Mouse (Mus musculus) embryonic facial prominence, embryonic 14.5 days (tissue): ENCODE measurements around the gene Elmo3. TPM values are rescaled to one million over a fixed set of nuclear protein-coding genes. Genes with fewer than 3 reads are reported as not detected.
"Not testable (repeated sequence)": the region's sequence is repeated elsewhere in the genome, so short reads cannot be mapped to it uniquely, and the experiment has no call there.

Experiments
- ATAC-seq: fragments of 200-750 bp; cut with Nextera tagmentation; 2 replicates; pipeline ENCODE4 v1.8.0; 2017; ENCODE audit warnings: low read depth, moderate number of reproducible peaks, moderate TSS enrichment
- DNase-seq: peaks from one replicate; pipeline ENCODE4 v3.0.0-alpha.2; 2015; ENCODE audit warnings: low spot score
- H3K27ac ChIP-seq: fragments of 300-500 bp; sonication (generic); replicated peaks from 2 replicates; pipeline ENCODE4 v1.5.1; 2014; ENCODE audit warnings: low read depth, mild to moderate bottlenecking, low read length, moderate library complexity
- H3K27me3 ChIP-seq: fragments of 300-500 bp; sonication (generic); replicated peaks from 2 replicates; pipeline ENCODE4 v1.6.1; 2014; ENCODE audit warnings: low read length; ENCODE audit not compliant: control insufficient read depth, insufficient read depth
- H3K36me3 ChIP-seq: fragments of 300-500 bp; sonication (generic); 2 replicates; pipeline ENCODE4 v1.6.1; 2014; ENCODE audit warnings: low read length, mixed read lengths; ENCODE audit not compliant: control insufficient read depth, insufficient read depth
- H3K4me1 ChIP-seq: fragments of 300-500 bp; sonication (generic); 2 replicates; pipeline ENCODE4 v1.6.1; 2014; ENCODE audit warnings: antibody characterized with exemption, low read length; ENCODE audit not compliant: control insufficient read depth, insufficient read depth
- H3K4me2 ChIP-seq: fragments of 300-500 bp; sonication (generic); 2 replicates; pipeline ENCODE4 v1.6.1; 2014; ENCODE audit warnings: low read depth, mild to moderate bottlenecking, low read length, moderate library complexity, mixed read lengths
- H3K4me3 ChIP-seq: fragments of 300-500 bp; sonication (generic); 2 replicates; pipeline ENCODE4 v1.5.1; 2014; ENCODE audit warnings: low read depth, mild to moderate bottlenecking, low read length
- H3K9ac ChIP-seq: fragments of 300-500 bp; sonication (generic); 2 replicates; pipeline ENCODE4 v1.6.1; 2014; ENCODE audit warnings: low read depth, mild to moderate bottlenecking, low read length, moderate library complexity, mixed read lengths
- H3K9me3 ChIP-seq: fragments of 300-500 bp; sonication (generic); 2 replicates; pipeline ENCODE4 v1.6.1; 2016; ENCODE audit warnings: low read length; ENCODE audit not compliant: control insufficient read depth
- WGBS: fragments of 180-500 bp; shearing (Covaris S2); extraction: QIAGEN DNeasy Blood & Tissue Kit; methylation state at CpG from one replicate; pipeline ENCODE4 v1.1.7; 2014; 5-methylcytosine and 5-hydroxymethylcytosine counted together
- polyA plus RNA-seq: library from polyadenylated mRNA; unstranded; fragments of >200 nt; fragmentation: Nextera tagmentation; extraction: Ambion mirVana; gene quantifications from 2 replicates; pipeline ENCODE4 v1.2.1, GENCODE M21; 2014

Elmo3 gene
- polyA plus RNA-seq, 1 experiment from 2014 or later: 5.1 TPM

- not testable (repeated sequence) for DNase-seq
Measured at GRCm38 (mm10) chr8:105291364-105291763, 14.0 kb upstream of the Elmo3 start.

GRCm38 (mm10) chr8:105291802-105292201 lies 13.6 kb upstream of the Elmo3 start:
- not testable (repeated sequence) for H3K4me3 ChIP-seq, H3K9ac ChIP-seq, H3K36me3 ChIP-seq, ATAC-seq, H3K9me3 ChIP-seq, DNase-seq, H3K27ac ChIP-seq, H3K4me2 ChIP-seq
- peaks cover 11% of the 10 kb centered on the region for H3K27me3 ChIP-seq
- WGBS: 62% methylated on average over 3 of the region's 3 CpGs
- H3K4me1 ChIP-seq: peaks cover 11% of the 10 kb centered on the region; the same call in 1 of the 2 replicates

More at GRCm38 (mm10) chr8:105291364-105291763, 14.0 kb upstream of the Elmo3 start:
- not testable (repeated sequence) for H3K9me3 ChIP-seq, H3K4me3 ChIP-seq, H3K27ac ChIP-seq, H3K9ac ChIP-seq, ATAC-seq, H3K4me1 ChIP-seq, H3K36me3 ChIP-seq, H3K4me2 ChIP-seq
- WGBS: 83% methylated on average over 8 of the region's 8 CpGs
- H3K27me3 ChIP-seq: peaks cover 11% of the 10 kb centered on the region

GRCm38 (mm10) chr8:105292471-105292870 lies 12.9 kb upstream of the Elmo3 start:
- Histone ChIP-seq H3K27ac (no peak overlapping the region), H3K4me3 (no peak overlapping the region), H3K4me1 (peaks cover 15% of the 10 kb centered on the region), H3K9me3 (no peaks in the 10 kb centered on the region), H3K27me3 (peaks cover 11% of the 10 kb centered on the region), H3K36me3 (no peaks in the 10 kb centered on the region), H3K9ac (no peak overlapping the region), H3K4me2 (no peak overlapping the region)
- DNase-seq (no peak), ATAC-seq (no peak)
- WGBS: 83% methylated on average over 7 of the region's 7 CpGs

GRCm38 (mm10) chr8:105293405-105293804 lies 12.0 kb upstream of the Elmo3 start:
- Histone ChIP-seq H3K27me3 (peaks cover 11% of the 10 kb centered on the region), H3K27ac (no peak overlapping the region), H3K9me3 (no peaks in the 10 kb centered on the region), H3K4me2 (no peak overlapping the region), H3K36me3 (no peaks in the 10 kb centered on the region), H3K9ac (no peak overlapping the region), H3K4me1 (peaks cover 17% of the 10 kb centered on the region), H3K4me3 (no peak overlapping the region)
- WGBS: 66% methylated on average over 14 of the region's 19 CpGs
- DNase-seq (no peak), ATAC-seq (no peak)

- H3K4me2 ChIP-seq: 0 out of 2 replicates have a peak overlapping the region, but pooled peaks have one; percentile 18
- H3K36me3 ChIP-seq: peaks cover 10% of the 10 kb centered on the region
- H3K9ac ChIP-seq: no peak overlapping the region; the same call in 1 of the 2 replicates
- DNase-seq (no peak), ATAC-seq (no peak)
- H3K9me3 ChIP-seq: no peaks in the 10 kb centered on the region
- 53% methylated on average over 9 of the region's 9 CpGs for WGBS
- H3K27ac ChIP-seq: no peak overlapping the region
- H3K27me3 ChIP-seq: peaks cover 10% of the 10 kb centered on the region
- H3K4me3 ChIP-seq: no peak overlapping the region
- peaks cover 23% of the 10 kb centered on the region for H3K4me1 ChIP-seq
Measured at GRCm38 (mm10) chr8:105294776-105295175, 10.6 kb upstream of the Elmo3 start.

GRCm38 (mm10) chr8:105295256-105295655 lies 10.1 kb upstream of the Elmo3 start:
- peaks cover 19% of the 10 kb centered on the region for H3K4me1 ChIP-seq
- DNase-seq (no peak), ATAC-seq (no peak)
- peaks cover 15% of the 10 kb centered on the region for H3K36me3 ChIP-seq
- WGBS: 64% methylated on average over 11 of the region's 11 CpGs
- no peaks in the 10 kb centered on the region for H3K9me3 ChIP-seq
- H3K4me2 ChIP-seq: 0 out of 2 replicates have a peak overlapping the region, but pooled peaks have one; percentile 18
- H3K27ac ChIP-seq: no peak overlapping the region
- H3K27me3 ChIP-seq: peaks cover 5% of the 10 kb centered on the region
- H3K4me3 ChIP-seq: peak overlapping the region; percentile 1; the same call in 1 of the 2 replicates
- no peak overlapping the region; the same call in 1 of the 2 replicates for H3K9ac ChIP-seq

- H3K4me1 ChIP-seq: peaks cover 15% of the 10 kb centered on the region
- H3K9ac ChIP-seq: no peak within 1 kb of the TSS; the same call in 1 of the 2 replicates
- DNase-seq (no peak), ATAC-seq (no peak)
- H3K9me3 ChIP-seq: no peaks in the 10 kb centered on the region
- H3K27me3 ChIP-seq: no peaks in the 10 kb centered on the region
- H3K27ac ChIP-seq: 0 out of 2 replicates have a peak within 1 kb of the TSS, but pooled peaks have one; percentile 74
- WGBS: 69% methylated on average over 11 of the region's 11 CpGs
- peak within 1 kb of the TSS; percentile 81 for H3K4me2 ChIP-seq
- peak within 1 kb of the TSS; percentile 96 for H3K4me3 ChIP-seq
- peaks cover 21% of the 10 kb centered on the region for H3K36me3 ChIP-seq
Measured at GRCm38 (mm10) chr8:105295895-105296573, 9.4 kb upstream of the Elmo3 start, which contains the start of gene Exoc3l. Gene Exoc3l (minus strand): TSS chr8:105296101.

GRCm38 (mm10) chr8:105297511-105298192 lies 7.7 kb upstream of the Elmo3 start, which contains the start of gene E2f4:
Gene E2f4 (plus strand): TSS chr8:105297663.
- WGBS: under 1% methylated on average over 43 of the region's 58 CpGs
- Histone ChIP-seq H3K4me3 (peak within 1 kb of the TSS; percentile 96), H3K27me3 (no peaks in the 10 kb centered on the region), H3K36me3 (peaks cover 37% of the 10 kb centered on the region), H3K27ac (peak within 1 kb of the TSS; percentile 74), H3K4me2 (peak within 1 kb of the TSS; percentile 81), H3K4me1 (peaks cover 15% of the 10 kb centered on the region), H3K9me3 (no peaks in the 10 kb centered on the region), H3K9ac (peak within 1 kb of the TSS; percentile 91)
- peak; percentile 94 for ATAC-seq
- peak; percentile 97 for DNase-seq
